Mouse (Mus musculus) cerebellum, adult 2 months (tissue): ENCODE data around the gene Ctr9. TPM values are rescaled to one million over a fixed set of nuclear protein-coding genes. Genes with fewer than 3 reads are reported as not detected.

Experiments used
- DNase-seq, 2 experiments: peaks; one replicate each; pipeline ENCODE4 v3.0.0; 2021
- H3K27ac ChIP-seq: fragments of 200-500 bp; 2 replicates; pipeline ENCODE4 v1.5.1; 2012; ENCODE audit warnings: low read length, control low read depth, inconsistent platforms; ENCODE audit not compliant: insufficient read depth
- H3K27me3 ChIP-seq: fragments of 200-500 bp; 2 replicates; pipeline ENCODE4 v1.6.1; 2012; ENCODE audit warnings: inconsistent platforms, mild to moderate bottlenecking, low read length, moderate library complexity; ENCODE audit not compliant: control insufficient read depth, insufficient read depth
- H3K4me1 ChIP-seq: fragments of 200-500 bp; 2 replicates; pipeline ENCODE4 v1.6.1; 2011; ENCODE audit warnings: low read length; ENCODE audit not compliant: control insufficient read depth, insufficient read depth
- H3K4me3 ChIP-seq: fragments of 200-500 bp; replicated peaks from 2 replicates; pipeline ENCODE3; 2011; ENCODE audit warnings: mild to moderate bottlenecking, low read depth, low read length, control low read depth; ENCODE audit not compliant: insufficient read depth
- CTCF ChIP-seq: fragments of 200-500 bp; IDR thresholded peaks from 2 replicates; pipeline ENCODE4 v1.5.1; 2011; ENCODE audit warnings: low read depth, mild to moderate bottlenecking, control low read depth, low read length, moderate library complexity, borderline replicate concordance; ENCODE audit not compliant: insufficient read depth
- POLR2A ChIP-seq: fragments of 200-500 bp; IDR thresholded peaks from 2 replicates; pipeline ENCODE4 v1.6.1; 2011; ENCODE audit warnings: low read length, control low read depth, borderline replicate concordance; ENCODE audit not compliant: insufficient read depth
- WGBS: fragments of 180-500 bp; shearing (Covaris S2); methylation state at CpG from one replicate; pipeline ENCODE4 v1.1.7; 2018; 5-methylcytosine and 5-hydroxymethylcytosine counted together
- polyA plus RNA-seq: library from polyadenylated mRNA; depleted of rRNA; stranded (reverse); fragments of >200 nt; gene quantifications from 2 replicates; pipeline ENCODE4 v1.2.3, GENCODE M21; 2012; rRNA removed

Gene Ctr9
- polyA plus RNA-seq, 1 experiment = 33.9 TPM

DNA sequence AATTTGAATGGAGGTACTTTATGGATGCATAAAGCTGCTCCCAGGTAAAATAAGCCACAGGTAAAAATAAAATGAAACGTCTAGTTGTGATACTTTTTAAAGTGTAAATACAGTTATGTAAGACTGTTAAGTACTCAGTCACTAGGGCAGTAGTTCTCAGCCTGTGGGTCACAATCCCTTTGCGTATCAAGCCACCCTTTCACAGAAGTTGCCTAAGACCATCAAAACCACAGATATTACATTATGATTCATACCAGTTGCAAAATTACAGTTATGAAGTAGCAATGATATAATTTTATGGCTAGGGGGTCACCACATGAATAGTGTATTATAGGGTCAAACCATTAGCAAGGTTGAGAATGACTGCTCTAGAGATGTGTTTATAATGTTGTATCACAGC, 66.4 kb downstream of the Ctr9 start:
- TF ChIP-seq CTCF = no peak
- no peak overlapping the region for H3K4me3 ChIP-seq
- H3K27ac ChIP-seq = no peak overlapping the region
- WGBS = 91% methylated on average over 2 of the region's 2 CpGs
- no peaks in the 10 kb centered on the region for H3K4me1 ChIP-seq
- no peaks in the 10 kb centered on the region for H3K27me3 ChIP-seq
- no peak for DNase-seq

DNA sequence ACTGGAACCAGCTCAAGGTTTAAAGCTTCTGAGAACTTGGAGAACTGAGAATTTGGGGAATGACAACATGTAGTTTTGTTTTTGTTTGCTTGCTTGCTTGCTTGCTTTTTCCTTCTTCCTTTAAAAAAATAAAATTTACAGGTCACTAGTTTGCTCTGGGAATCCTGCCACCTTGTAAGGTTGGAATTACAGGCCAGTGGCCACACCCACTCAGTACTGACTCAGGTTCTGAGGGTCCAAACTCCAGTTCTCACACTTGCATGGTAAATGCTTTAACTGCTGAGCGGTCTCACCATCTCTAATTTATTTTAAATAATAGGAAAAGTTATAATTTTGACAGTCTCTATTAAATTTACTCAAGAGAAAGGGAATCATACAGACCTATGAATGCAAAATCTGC, 69.4 kb downstream of the Ctr9 start:
- no peak for TF ChIP-seq POLR2A
- TF ChIP-seq CTCF = no peak
- no peak overlapping the region for H3K4me3 ChIP-seq
- 94% methylated on average over 1 of the region's 1 CpGs for whole genome bisulfite sequencing
- no peaks in the 10 kb centered on the region for H3K4me1 ChIP-seq
- H3K27me3 ChIP-seq = no peaks in the 10 kb centered on the region
- H3K27ac ChIP-seq = no peak overlapping the region
- DNase-seq = no peak

Other genes starting within 250 kb of the Ctr9 start
- gene Rnf141, start 184.5 kb upstream of the Ctr9 start, polyA plus RNA-seq = 81.3 and 88.4 TPM in 2 replicates
- 0.34 and 0.43 TPM in 2 replicates for gene Lyve1, start 165.7 kb upstream of the Ctr9 start, polyA plus RNA-seq
- gene Mrvi1, start 46.5 kb upstream of the Ctr9 start, polyA plus RNA-seq = 2.2 and 2.7 TPM in 2 replicates
- 282 and 290 TPM in 2 replicates for gene Eif4g2, start 54.1 kb downstream of the Ctr9 start, polyA plus RNA-seq